Mouse (Mus musculus) lung, adult 2 months (tissue): ENCODE measurements around the gene Car4. TPM values are rescaled to one million over a fixed set of nuclear protein-coding genes. Genes with fewer than 3 reads are reported as not detected.

Experiments used
- DNase-seq: peaks from one replicate; pipeline ENCODE4 v3.0.0; 2022
- H3K4me1 ChIP-seq: fragments of 200-500 bp; 2 replicates; pipeline ENCODE4 v1.6.1; 2011; ENCODE audit warnings: low read length; ENCODE audit not compliant: control insufficient read depth, insufficient read depth
- H3K4me3 ChIP-seq: fragments of 200-500 bp; replicated peaks from 2 replicates; pipeline ENCODE3; 2011; ENCODE audit warnings: low read depth, mild to moderate bottlenecking, control low read depth, low read length; ENCODE audit errors: extremely low read depth
- CTCF ChIP-seq: fragments of 200-500 bp; IDR thresholded peaks from 2 replicates; pipeline ENCODE4 v1.5.1; 2011; ENCODE audit warnings: mild to moderate bottlenecking, low read length, control low read depth; ENCODE audit not compliant: insufficient read depth
- POLR2A ChIP-seq: fragments of 200-500 bp; IDR thresholded peaks from 2 replicates; pipeline ENCODE4 v1.6.1; 2011; ENCODE audit warnings: low read depth, mild to moderate bottlenecking, control low read depth, low read length, borderline replicate concordance; ENCODE audit errors: extremely low read depth
- WGBS: fragments of 180-500 bp; shearing (Covaris S2); methylation state at CpG from one replicate; pipeline ENCODE4 v1.1.7; 2018; 5-methylcytosine and 5-hydroxymethylcytosine counted together
- polyA plus RNA-seq: library from polyadenylated mRNA; depleted of rRNA; stranded (reverse); fragments of >200 nt; gene quantifications from 2 replicates; pipeline ENCODE4 v1.2.3, GENCODE M21; 2012

The Car4 gene
- polyA plus RNA-seq, 1 experiment = 190 TPM

- 18% methylated on average over 6 of the region's 6 CpGs for WGBS
- no peaks in the 10 kb centered on the region for H3K4me1 ChIP-seq
- no peak overlapping the region for H3K4me3 ChIP-seq
- TF ChIP-seq CTCF = no peak
- no peak for TF ChIP-seq POLR2A
- no peak for DNase-seq
Measured at GRCm38 (mm10) chr11:84932261-84932660, 25.3 kb upstream of the Car4 start.

- 57% methylated on average over 8 of the region's 8 CpGs for WGBS
- TF ChIP-seq CTCF = no peak
- TF ChIP-seq POLR2A = no peak
- no peak for DNase-seq
Measured at GRCm38 (mm10) chr11:84939508-84940053, 18.0 kb upstream of the Car4 start.

GRCm38 (mm10) chr11:84940140-84940539, 17.4 kb upstream of the Car4 start:
- H3K4me1 ChIP-seq = no peaks in the 10 kb centered on the region
- 76% methylated on average over 10 of the region's 10 CpGs for WGBS
- DNase-seq = no peak
- H3K4me3 ChIP-seq = no peak overlapping the region
- TF ChIP-seq POLR2A = no peak
- TF ChIP-seq CTCF = no peak

More at GRCm38 (mm10) chr11:84939508-84940053, 18.0 kb upstream of the Car4 start:
- no peak overlapping the region for H3K4me3 ChIP-seq
- H3K4me1 ChIP-seq = no peaks in the 10 kb centered on the region

GRCm38 (mm10) chr11:84943948-84944347, 13.6 kb upstream of the Car4 start:
- DNase-seq = peak; percentile 41
- no peak overlapping the region for H3K4me3 ChIP-seq
- TF ChIP-seq CTCF = peak; percentile 13; the same call in 1 of the 2 replicates
- TF ChIP-seq POLR2A = no peak
- H3K4me1 ChIP-seq = no peaks in the 10 kb centered on the region
- WGBS = under 1% methylated on average over 15 of the region's 15 CpGs

GRCm38 (mm10) chr11:84944639-84945435, 12.7 kb upstream of the Car4 start:
- DNase-seq = no peak
- Histone ChIP-seq H3K4me3 (no peak overlapping the region), H3K4me1 (no peaks in the 10 kb centered on the region)
- no peak for TF ChIP-seq POLR2A
- TF ChIP-seq CTCF = no peak
- WGBS = 7% methylated on average over 12 of the region's 12 CpGs

GRCm38 (mm10) chr11:84945841-84946240, 11.7 kb upstream of the Car4 start:
- Histone ChIP-seq H3K4me3 (no peak overlapping the region), H3K4me1 (no peaks in the 10 kb centered on the region; the same call in 1 of the 2 replicates)
- TF ChIP-seq CTCF (no peak), POLR2A (no peak)
- 47% methylated on average over 3 of the region's 3 CpGs for WGBS
- no peak for DNase-seq

- TF ChIP-seq CTCF (no peak), POLR2A (no peak)
- H3K4me1 ChIP-seq = no peaks in the 10 kb centered on the region; the same call in 1 of the 2 replicates
- no peak overlapping the region for H3K4me3 ChIP-seq
- DNase-seq = no peak
- WGBS = 75% methylated on average over 6 of the region's 6 CpGs
Measured at GRCm38 (mm10) chr11:84947206-84947605, 10.4 kb upstream of the Car4 start.

- WGBS = 66% methylated on average over 3 of the region's 3 CpGs
- TF ChIP-seq POLR2A (no peak), CTCF (no peak)
- DNase-seq = no peak
Measured at GRCm38 (mm10) chr11:84948114-84948513, 9.5 kb upstream of the Car4 start.

GRCm38 (mm10) chr11:84948526-84948925, 9.1 kb upstream of the Car4 start:
- no peak for TF ChIP-seq CTCF
- no peak for TF ChIP-seq POLR2A
- H3K4me3 ChIP-seq = no peak overlapping the region
- no peaks in the 10 kb centered on the region; the same call in 1 of the 2 replicates for H3K4me1 ChIP-seq

More at GRCm38 (mm10) chr11:84948114-84948513, 9.5 kb upstream of the Car4 start:
- no peak overlapping the region for H3K4me3 ChIP-seq
- H3K4me1 ChIP-seq = no peaks in the 10 kb centered on the region; the same call in 1 of the 2 replicates

More at GRCm38 (mm10) chr11:84948526-84948925, 9.1 kb upstream of the Car4 start:
- 44% methylated on average over 3 of the region's 3 CpGs for WGBS
- DNase-seq = no peak
